Mouse (Mus musculus): Measurements from ENCODE around the gene Slc38a1.
A peak's percentile ranks its signal among the peaks of the same experiment; 100 is the strongest.

DNA sequence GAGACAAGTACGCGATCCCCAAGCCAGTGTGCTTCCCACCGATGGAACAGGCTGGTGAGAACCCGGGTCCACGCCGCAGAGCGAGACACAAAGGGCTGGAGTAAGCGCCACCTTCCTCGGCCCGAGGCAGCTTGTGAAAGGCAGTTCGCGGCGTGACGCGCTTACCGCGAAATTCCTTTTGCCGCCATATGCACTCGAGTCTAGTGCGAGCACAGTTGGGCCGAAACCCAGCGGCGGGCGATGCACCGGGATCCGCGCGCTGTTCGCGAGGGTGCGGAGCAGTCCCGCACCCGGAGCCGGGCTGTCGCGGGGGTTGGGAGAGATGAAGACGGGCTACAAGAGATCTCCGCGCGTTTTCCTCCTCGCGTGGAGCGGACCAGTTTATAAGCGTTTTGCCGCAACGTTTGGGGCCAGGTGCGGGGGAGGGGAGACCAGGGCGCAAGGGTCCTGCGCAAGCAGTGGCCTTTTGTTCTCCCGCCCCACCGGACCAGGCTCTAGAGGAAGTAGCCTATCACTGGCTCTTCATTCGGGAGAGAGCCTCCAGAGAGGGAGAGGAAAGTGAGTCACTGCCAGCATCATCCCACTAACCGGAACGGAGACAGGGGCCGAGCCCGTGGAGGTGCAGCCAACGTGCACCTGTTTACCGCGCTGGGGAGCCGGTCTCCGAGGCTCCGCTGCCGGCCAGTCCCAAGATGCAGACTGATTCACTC lies 1.4 kb downstream of the Slc38a1 start:
- TF ChIP-seq POLR2A (IDR thresholded peaks at IDR 0.05; ENCODE audit: borderline replicate concordance, insufficient read depth, low read length) (peak; percentile 63), CTCF (IDR thresholded peaks at IDR 0.05; ENCODE audit: borderline replicate concordance, insufficient read depth, low read depth, low read length) (no peak)

Measured in cerebellum, adult 2 months (tissue).